17 mouse cellular contexts compared by ENCODE assay signal in genomic region chr3:96108315-96108714, GRCm38 (mm10). TPM values are rescaled to one million over a fixed set of nuclear protein-coding genes. Genes with fewer than 3 reads are reported as not detected.
DNase-seq lines count a peak whose midpoint lies in the region; TF ChIP-seq lines count a peak whose summit lies in the region.
"Had no signal": no experiment of that assay in that cellular context is flagged by ENCODE, and none has a peak within 500 bp of the region (broad histone marks: within the 10 kb centered on the region; RNA-seq: fewer than 3 reads in every experiment).

No protein-coding gene starts in this region.

- peak overlapping the region; percentile 7; the same call in 1 of the 2 replicates for H3K27ac ChIP-seq in left cerebral cortex, adult 2 months
- H3K27ac ChIP-seq in cortical plate, adult 2 months (ENCODE audit: insufficient read depth, low read length) = no peak overlapping the region
- H3K27ac ChIP-seq: embryonic facial prominence, embryonic 13.5 days; forebrain, embryonic 12.5 days; hindbrain, embryonic 12.5 days had no signal

- DNase-seq in layer of hippocampus, adult 11-12 months (ENCODE audit: low spot score) = peak; percentile 37
- DNase-seq in layer of hippocampus, postnatal 10 days (ENCODE audit: low spot score in 2 of 2) = no peak
- DNase-seq in left cerebral cortex, adult 2 months (ENCODE audit: extremely low spot score in 1 of 2, low spot score in 2 of 2) = no peak
- no peak for DNase-seq in left cerebral cortex, postnatal 10 days (ENCODE audit: extremely low spot score in 1 of 2, low spot score in 2 of 2)
- DNase-seq in kidney, adult 9 months = no peak
- DNase-seq: adrenal gland, adult 2 months; adrenal gland, postnatal 25 days; cerebellum, adult 8-10 months; cerebellum, postnatal 14 days; gastrocnemius, postnatal 14 days; heart, postnatal 10 days; heart, postnatal 4 days had no signal

- no peak for TF ChIP-seq CTCF in left cerebral cortex, adult 2 months (IDR thresholded peaks at IDR 0.05)
- TF ChIP-seq CTCF in cortical plate, adult 2 months (IDR thresholded peaks at IDR 0.05; ENCODE audit: extremely low read depth, insufficient read depth, low read length) = no peak

- H3K4me3 ChIP-seq in left cerebral cortex, adult 2 months = peak overlapping the region; percentile 19; the same call in 1 of the 2 replicates
- peak overlapping the region; percentile 13; the same call in 1 of the 2 replicates for H3K4me3 ChIP-seq in cortical plate, adult 2 months (ENCODE audit: insufficient read depth, low read length)
- H3K4me3 ChIP-seq: embryonic facial prominence, embryonic 13.5 days; forebrain, embryonic 12.5 days; hindbrain, embryonic 12.5 days had no signal

- intact Hi-C loops in left cerebral cortex, adult 2 months (cut with DNase I) = no loop called here
- intact Hi-C loops in left cerebral cortex, postnatal 10 days (cut with DNase I) = no loop called here

- peaks cover 6% of the 10 kb centered on the region for H3K4me1 ChIP-seq in cortical plate, adult 2 months (ENCODE audit: control insufficient read depth, insufficient read depth, low read length)

- no peak for TF ChIP-seq POLR2A in cortical plate, adult 2 months (IDR thresholded peaks at IDR 0.05; ENCODE audit: extremely low read depth, insufficient read depth, low read length)

RNA-seq across cellular contexts. Expression of gene Otud7b, which starts 4.0 kb away (rescaled TPM):
- 10 to 100 TPM; 17.7 to 21.0 TPM for total RNA-seq in layer of hippocampus, postnatal 10 days (2021)
- total RNA-seq in left cerebral cortex, adult 2 months (2021) = 10 to 100 TPM; 33.3 to 33.4 TPM
- 10 to 100 TPM; 13.4 to 17.6 TPM for total RNA-seq in left cerebral cortex, postnatal 10 days (2021)
- 17.3 and 19.9 TPM in 2 replicates for polyA plus RNA-seq in cortical plate, adult 2 months (2012; rRNA removed)

RNA-seq across cellular contexts. Expression of gene Vps45, which starts 50.0 kb away (rescaled TPM):
- 10 to 100 TPM; 41.9 to 42.2 TPM for total RNA-seq in layer of hippocampus, postnatal 10 days (2021)
- total RNA-seq in left cerebral cortex, adult 2 months (2021) = 10 to 100 TPM; 38.3 to 45.9 TPM
- total RNA-seq in left cerebral cortex, postnatal 10 days (2021) = 10 to 100 TPM; 41.2 to 46.4 TPM
- polyA plus RNA-seq in cortical plate, adult 2 months (2012; rRNA removed) = 29.9 and 32.1 TPM in 2 replicates

RNA-seq across cellular contexts. Expression of gene Mtmr11, which starts 53.5 kb away (rescaled TPM):
- 1 to 10 TPM; 5.5 to 9.2 TPM for total RNA-seq in layer of hippocampus, postnatal 10 days (2021)
- total RNA-seq in left cerebral cortex, adult 2 months (2021) = 1 to 10 TPM; 7.3 to 8.1 TPM
- 1 to 10 TPM; 5.3 to 6.7 TPM for total RNA-seq in left cerebral cortex, postnatal 10 days (2021)
- polyA plus RNA-seq in cortical plate, adult 2 months (2012; rRNA removed) = 13.4 and 14.0 TPM in 2 replicates
- total RNA-seq: granulocyte monocyte progenitor cell, adult 5-6 weeks had no signal
